18 mouse cellular contexts compared by ENCODE assay signal in the genomic region with DNA sequence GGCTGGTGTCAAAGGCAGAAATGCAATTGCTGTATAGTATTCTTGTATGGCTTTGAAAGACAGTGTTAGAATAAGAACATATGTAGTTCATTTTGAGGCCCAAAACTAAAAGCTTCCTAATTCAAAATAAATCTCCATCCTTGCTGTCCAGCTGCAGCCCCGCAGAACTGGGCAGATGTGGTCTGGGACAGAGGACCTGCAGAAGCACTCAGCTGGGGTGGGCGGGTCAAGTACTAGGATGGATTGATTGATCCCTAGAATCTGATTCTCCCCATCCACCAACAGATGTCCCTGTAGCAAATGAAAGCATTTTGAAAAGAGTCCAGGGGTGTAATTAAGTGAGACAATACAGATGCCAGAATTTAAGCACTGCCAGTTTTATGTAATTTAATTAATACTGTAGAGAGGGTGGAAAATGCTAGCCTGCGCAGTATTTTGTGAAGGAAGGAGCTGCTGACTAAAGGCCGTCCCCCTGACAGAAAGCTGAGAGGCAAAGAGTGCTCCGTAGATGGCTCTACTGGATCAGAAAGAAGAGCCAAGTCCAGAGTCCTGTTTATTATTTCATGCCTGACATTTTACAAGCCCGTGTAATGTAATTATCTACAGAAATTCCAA. TPM values are rescaled to one million over a fixed set of nuclear protein-coding genes. Genes with fewer than 3 reads are reported as not detected.
A peak's percentile ranks its signal among the peaks of the same experiment; 100 is the strongest.
DNase-seq lines count a peak whose midpoint lies in the region; ATAC-seq and TF ChIP-seq lines count a peak whose summit lies in the region.
"Had no signal": no experiment of that assay in that cellular context is flagged by ENCODE, and none has a peak within 500 bp of the region (broad histone marks: within the 10 kb centered on the region; RNA-seq: fewer than 3 reads in every experiment).

No protein-coding gene starts in this region.

- TF ChIP-seq CTCF in midbrain, postnatal 0 days (IDR thresholded peaks at IDR 0.05): peak; percentile 16; the same call in 1 of the 2 replicates

- H3K4me1 ChIP-seq in forebrain, embryonic 13.5 days: peaks cover 12% of the 10 kb centered on the region
- H3K4me1 ChIP-seq in forebrain, embryonic 10.5 days: peaks cover 5% of the 10 kb centered on the region
- H3K4me1 ChIP-seq in midbrain, postnatal 0 days (ENCODE audit: insufficient read depth, low read length): no peaks in the 10 kb centered on the region
- no peaks in the 10 kb centered on the region for H3K4me1 ChIP-seq in midbrain, embryonic 15.5 days
- H3K4me1 ChIP-seq: megakaryocyte, embryonic 14.5 days had no signal

- H3K9ac ChIP-seq in forebrain, embryonic 13.5 days: no peak overlapping the region
- no peak overlapping the region for H3K9ac ChIP-seq in midbrain, postnatal 0 days (replicated peaks; ENCODE audit: low read length, poor library complexity, severe bottlenecking)
- no peak overlapping the region for H3K9ac ChIP-seq in midbrain, embryonic 15.5 days

- no peaks in the 10 kb centered on the region for H3K9me3 ChIP-seq in forebrain, embryonic 13.5 days (replicated peaks)
- no peaks in the 10 kb centered on the region for H3K9me3 ChIP-seq in forebrain, embryonic 10.5 days
- no peaks in the 10 kb centered on the region for H3K9me3 ChIP-seq in midbrain, postnatal 0 days (ENCODE audit: low read length)
- no peaks in the 10 kb centered on the region for H3K9me3 ChIP-seq in midbrain, embryonic 15.5 days
- H3K9me3 ChIP-seq: megakaryocyte, embryonic 14.5 days had no signal

- H3K27ac ChIP-seq in forebrain, embryonic 13.5 days: peak overlapping the region; percentile 44; the same call in 1 of the 2 replicates
- H3K27ac ChIP-seq in forebrain, embryonic 10.5 days: no peak overlapping the region
- no peak overlapping the region for H3K27ac ChIP-seq in midbrain, postnatal 0 days (ENCODE audit: low read depth, low read length)
- H3K27ac ChIP-seq in midbrain, embryonic 15.5 days: no peak overlapping the region

- no peak overlapping the region for H3K4me2 ChIP-seq in forebrain, embryonic 13.5 days
- no peak overlapping the region for H3K4me2 ChIP-seq in midbrain, postnatal 0 days (ENCODE audit: low read depth, low read length, poor library complexity, severe bottlenecking)
- H3K4me2 ChIP-seq in midbrain, embryonic 15.5 days: no peak overlapping the region

- DNase-seq in forebrain, embryonic 10.5 days (ENCODE audit: extremely low spot score, low spot score): no peak
- peak; percentile 14 for DNase-seq in kidney, postnatal 10 days
- no peak for DNase-seq in kidney, adult 8-10 months
- peak; percentile 43 for DNase-seq in midbrain, postnatal 0 days (ENCODE audit: low spot score)
- DNase-seq in left cerebral cortex, adult 9 months (ENCODE audit: low spot score in 2 of 2): no peak
- DNase-seq: adrenal gland, postnatal 14 days; gastrocnemius, postnatal 10 days; kidney, postnatal 36 days had no signal

- no peaks in the 10 kb centered on the region for H3K27me3 ChIP-seq in forebrain, embryonic 13.5 days
- H3K27me3 ChIP-seq in forebrain, embryonic 10.5 days (ENCODE audit: poor library complexity, severe bottlenecking): no peaks in the 10 kb centered on the region
- no peaks in the 10 kb centered on the region for H3K27me3 ChIP-seq in midbrain, postnatal 0 days (ENCODE audit: insufficient read depth, low read length)
- no peaks in the 10 kb centered on the region for H3K27me3 ChIP-seq in midbrain, embryonic 15.5 days (replicated peaks)
- H3K27me3 ChIP-seq: megakaryocyte, embryonic 14.5 days had no signal

- H3K36me3 ChIP-seq in forebrain, embryonic 13.5 days (ENCODE audit: poor library complexity, severe bottlenecking): no peaks in the 10 kb centered on the region
- H3K36me3 ChIP-seq in forebrain, embryonic 10.5 days (replicated peaks): no peaks in the 10 kb centered on the region
- no peaks in the 10 kb centered on the region for H3K36me3 ChIP-seq in midbrain, postnatal 0 days (ENCODE audit: insufficient read depth, low read length)
- H3K36me3 ChIP-seq in midbrain, embryonic 15.5 days (replicated peaks): no peaks in the 10 kb centered on the region

- peak; percentile 50; the same call in 1 of the 2 replicates for ATAC-seq in forebrain, embryonic 13.5 days
- no peak for ATAC-seq in midbrain, postnatal 0 days (ENCODE audit: low FRiP score)
- no peak for ATAC-seq in midbrain, embryonic 15.5 days (replicated peaks)
- no peak for ATAC-seq in erythroid progenitor cell, adult 5-6 weeks (replicated peaks; ENCODE audit: low FRiP score, poor library complexity, severe bottlenecking)
- ATAC-seq: hindbrain, embryonic 16.5 days had no signal

- H3K4me3 ChIP-seq in forebrain, embryonic 13.5 days: no peak overlapping the region
- no peak overlapping the region for H3K4me3 ChIP-seq in forebrain, embryonic 10.5 days
- H3K4me3 ChIP-seq in midbrain, postnatal 0 days (ENCODE audit: low read depth, low read length): no peak overlapping the region
- no peak overlapping the region for H3K4me3 ChIP-seq in midbrain, embryonic 15.5 days
- H3K4me3 ChIP-seq: erythroblast, embryonic 14.5 days; megakaryocyte, embryonic 14.5 days; myocyte had no signal

- WGBS in forebrain, embryonic 13.5 days: 58% methylated on average over 6 of the region's 6 CpGs
- 85% methylated on average over 6 of the region's 6 CpGs for WGBS in forebrain, embryonic 10.5 days
- 65% methylated on average over 6 of the region's 6 CpGs for WGBS in midbrain, postnatal 0 days
- WGBS in midbrain, embryonic 15.5 days: 68% methylated on average over 6 of the region's 6 CpGs

RNA-seq across cellular contexts. Expression of a gene that starts 5.8 kb away (rescaled TPM):
- polyA plus RNA-seq in forebrain, embryonic 13.5 days (2015; fragmentation: Nextera tagmentation; extraction: Ambion mirVana): not detected in 2 replicates
- not detected in 2 replicates for polyA plus RNA-seq in forebrain, embryonic 10.5 days (2016; fragmentation: Nextera tagmentation; extraction: Ambion mirVana)
- not detected in 2 replicates for total RNA-seq in midbrain, postnatal 0 days (2014; rRNA removed)
- polyA plus RNA-seq in midbrain, postnatal 0 days (2015; fragmentation: Nextera tagmentation; extraction: Ambion mirVana): not detected in 2 replicates
- not detected in 2 replicates for polyA plus RNA-seq in midbrain, embryonic 15.5 days (2015; fragmentation: Nextera tagmentation; extraction: Ambion mirVana)
- total RNA-seq in erythroid progenitor cell, adult 5-6 weeks (2015; ENCODE audit: low replicate concordance): not detected in 2 replicates
- not detected in 2 replicates for total RNA-seq in erythroid progenitor cell, adult 5-6 weeks (2017; ENCODE audit: low replicate concordance)
- total RNA-seq: adrenal gland, postnatal 14 days; common myeloid progenitor, adult 5-6 weeks; gastrocnemius, postnatal 10 days; liver, adult 2 months had no signal
- polyA plus RNA-seq: erythroblast, embryonic 14.5 days; heart, embryonic 14.5 days; hindbrain, embryonic 16.5 days; liver, adult 2 months; myocyte had no signal

Comparison
In these comparisons a context has a peak if more than half of its experiments do, and no peak if none do; other contexts are left out.
1. DNase-seq: peak in kidney, postnatal 10 days (single experiment) and midbrain, postnatal 0 days (single experiment); none in forebrain, embryonic 10.5 days (single experiment), kidney, adult 8-10 months (0 of 2) and left cerebral cortex, adult 9 months (0 of 2).